Mouse (Mus musculus): ENCODE results near the gene Apobr.

DNA sequence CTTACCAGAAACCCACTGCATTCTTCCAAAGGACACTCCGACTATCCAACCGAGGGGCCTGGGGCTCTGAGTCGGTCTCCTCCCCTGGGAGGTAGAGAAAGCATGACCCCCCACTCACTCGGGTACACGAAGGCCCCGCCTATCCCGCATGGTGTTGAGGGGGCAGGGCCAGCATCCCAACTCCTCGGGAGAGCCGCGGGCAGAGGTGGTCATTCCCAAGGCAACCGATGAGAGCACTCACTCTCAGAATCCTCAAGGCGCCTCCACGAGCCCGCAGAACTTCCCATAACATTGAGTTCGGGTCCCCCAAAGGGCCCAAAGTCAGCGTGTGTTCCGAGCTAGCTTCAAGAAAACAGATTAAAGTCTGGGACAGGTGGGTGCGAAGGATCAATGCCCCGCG, 2.0 kb upstream of the Apobr start:
- TF ChIP-seq CTCF (IDR thresholded peaks at IDR 0.05; ENCODE audit: control insufficient read depth, insufficient read depth, insufficient replicate concordance, low read depth, low read length) (no peak), POLR2A (IDR thresholded peaks at IDR 0.05; ENCODE audit: control insufficient read depth, low read depth, low read length) (no peak; the same call in 1 of the 2 replicates)
